Mouse (Mus musculus) kidney, postnatal 10 days (tissue): ENCODE measurements around the gene Wrap53.
A peak's percentile ranks its signal among the peaks of the same experiment; 100 is the strongest.
"Not testable (repeated sequence)": the region's sequence is repeated elsewhere in the genome, so short reads cannot be mapped to it uniquely, and the experiment has no call there.

ENCODE experiments used
- DNase-seq: peaks from one replicate; pipeline ENCODE4 v3.0.0; 2021; ENCODE audit warnings: mixed read lengths

The Wrap53 gene

GRCm38 (mm10) chr11:69580091-69580514 lies at the start of gene Wrap53, which contains the start of gene Trp53:
Gene Wrap53 (minus strand): TSS chr11:69580255.
Gene Trp53 (plus strand): TSS chr11:69580359.
- DNase-seq: peak; percentile 93

GRCm38 (mm10) chr11:69629802-69630201 lies 49.7 kb upstream of the Wrap53 start:
- DNase-seq: no peak

- DNase-seq: peak; percentile 88
These were observed 48.2 kb upstream of the Wrap53 start for GRCm38 (mm10) chr11:69628286-69628685.

- DNase-seq: not testable (repeated sequence)
These were observed 44.3 kb upstream of the Wrap53 start for GRCm38 (mm10) chr11:69624339-69624738.

- DNase-seq: no peak
These were observed 43.0 kb upstream of the Wrap53 start for GRCm38 (mm10) chr11:69623006-69623405.

- peak; percentile 43 for DNase-seq
These were observed 42.4 kb upstream of the Wrap53 start for GRCm38 (mm10) chr11:69622406-69622805.

GRCm38 (mm10) chr11:69621571-69622268 lies 41.7 kb upstream of the Wrap53 start, which contains the start of gene Sat2:
Gene Sat2 (plus strand): TSS chr11:69622024.
- peak; percentile 80 for DNase-seq

GRCm38 (mm10) chr11:69620394-69621081 lies 40.5 kb upstream of the Wrap53 start:
- DNase-seq: no peak

GRCm38 (mm10) chr11:69617805-69618204 lies 37.8 kb upstream of the Wrap53 start, which contains the start of gene Shbg:
Gene Shbg (minus strand): TSS chr11:69617905.
- no peak for DNase-seq

- DNase-seq: no peak
These were observed 36.7 kb upstream of the Wrap53 start for GRCm38 (mm10) chr11:69616781-69617180.

- not testable (repeated sequence) for DNase-seq
These were observed 34.2 kb upstream of the Wrap53 start for GRCm38 (mm10) chr11:69614257-69614588.

- DNase-seq: peak; percentile 94
These were observed 33.6 kb upstream of the Wrap53 start for GRCm38 (mm10) chr11:69613553-69614256.

GRCm38 (mm10) chr11:69610899-69611298 lies 30.8 kb upstream of the Wrap53 start:
- DNase-seq: no peak

GRCm38 (mm10) chr11:69609416-69609815 lies 29.4 kb upstream of the Wrap53 start:
- no peak for DNase-seq

GRCm38 (mm10) chr11:69608525-69608924 lies 28.5 kb upstream of the Wrap53 start:
- DNase-seq: no peak

GRCm38 (mm10) chr11:69606832-69607231 lies 26.8 kb upstream of the Wrap53 start:
- DNase-seq: no peak

GRCm38 (mm10) chr11:69606491-69606795 lies 26.4 kb upstream of the Wrap53 start:
- DNase-seq: no peak

GRCm38 (mm10) chr11:69605726-69606490 lies 25.9 kb upstream of the Wrap53 start, which contains the start of gene Atp1b2:
Gene Atp1b2 (minus strand): TSS chr11:69605942.
- DNase-seq: peak; percentile 87

GRCm38 (mm10) chr11:69604795-69605664 lies 25.0 kb upstream of the Wrap53 start:
- peak; percentile 59 for DNase-seq

GRCm38 (mm10) chr11:69604347-69604746 lies 24.3 kb upstream of the Wrap53 start:
- DNase-seq: no peak

GRCm38 (mm10) chr11:69603516-69603915 lies 23.5 kb upstream of the Wrap53 start:
- peak; percentile 37 for DNase-seq

GRCm38 (mm10) chr11:69601768-69602167 lies 21.7 kb upstream of the Wrap53 start:
- DNase-seq: no peak
